Mouse (Mus musculus) limb, embryonic 12.5 days (tissue): ENCODE measurements at regions not wholly inside any gene's neighbourhood (a gene's known extent, or its start where the extent isn't known, plus 50 kb on each side); places are given as distances from the start of the nearest gene placed in this dataset.
A peak's percentile ranks its signal among the peaks of the same experiment; 100 is the strongest.

Experiments used
- ATAC-seq: fragments of 200-750 bp; cut with Nextera tagmentation; 2 replicates; pipeline ENCODE4 v1.8.0; 2017; ENCODE audit warnings: low read depth, moderate TSS enrichment; ENCODE audit not compliant: insufficient number of reproducible peaks, insufficient read depth, low FRiP score, low TSS enrichment
- H3K27ac ChIP-seq: fragments of 300-500 bp; sonication (generic); 2 replicates; pipeline ENCODE4 v1.5.1; 2016; ENCODE audit warnings: mild to moderate bottlenecking, moderate library complexity
- H3K27me3 ChIP-seq: fragments of 300-500 bp; sonication (generic); 2 replicates; pipeline ENCODE4 v1.6.1; 2016; ENCODE audit warnings: mild to moderate bottlenecking, moderate library complexity
- H3K36me3 ChIP-seq: fragments of 300-500 bp; sonication (generic); 2 replicates; pipeline ENCODE4 v1.6.1; 2016; ENCODE audit warnings: mild to moderate bottlenecking, moderate library complexity
- H3K4me1 ChIP-seq: fragments of 300-500 bp; sonication (generic); replicated peaks from 2 replicates; pipeline ENCODE4 v1.6.1; 2016
- H3K4me2 ChIP-seq: fragments of 300-500 bp; sonication (generic); 2 replicates; pipeline ENCODE4 v1.6.1; 2016; ENCODE audit warnings: mild to moderate bottlenecking, moderate library complexity
- H3K4me3 ChIP-seq: fragments of 300-500 bp; sonication (generic); replicated peaks from 2 replicates; pipeline ENCODE4 v1.5.1; 2016; ENCODE audit warnings: mild to moderate bottlenecking
- H3K9ac ChIP-seq: fragments of 300-500 bp; sonication (generic); replicated peaks from 2 replicates; pipeline ENCODE4 v1.6.1; 2016; ENCODE audit warnings: mild to moderate bottlenecking, moderate library complexity
- H3K9me3 ChIP-seq: fragments of 300-500 bp; sonication (generic); 2 replicates; pipeline ENCODE4 v1.6.1; 2016; ENCODE audit warnings: mild to moderate bottlenecking, moderate library complexity
- WGBS: fragments of 180-500 bp; shearing (Covaris S2); methylation state at CpG from one replicate; pipeline ENCODE4 v1.1.7; 2016; 5-methylcytosine and 5-hydroxymethylcytosine counted together

- H3K9me3 ChIP-seq: no peaks in the 10 kb centered on the region
- H3K9ac ChIP-seq: no peak overlapping the region
- H3K4me3 ChIP-seq: no peak overlapping the region
- H3K27ac ChIP-seq: peak overlapping the region; percentile 29; the same call in 1 of the 2 replicates
- WGBS: 53% methylated on average over 3 of the region's 3 CpGs
- 0 out of 2 replicates have a peak, but pooled peaks cover 2% of the 10 kb centered on the region for H3K27me3 ChIP-seq
- H3K4me1 ChIP-seq: peaks cover 5% of the 10 kb centered on the region; the same call in 1 of the 2 replicates
- ATAC-seq: no peak
- no peaks in the 10 kb centered on the region for H3K36me3 ChIP-seq
- H3K4me2 ChIP-seq: no peak overlapping the region
Observed at GRCm38 (mm10) chr9:116511450-116511849, 336.3 kb upstream of the Tgfbr2 start.

DNA sequence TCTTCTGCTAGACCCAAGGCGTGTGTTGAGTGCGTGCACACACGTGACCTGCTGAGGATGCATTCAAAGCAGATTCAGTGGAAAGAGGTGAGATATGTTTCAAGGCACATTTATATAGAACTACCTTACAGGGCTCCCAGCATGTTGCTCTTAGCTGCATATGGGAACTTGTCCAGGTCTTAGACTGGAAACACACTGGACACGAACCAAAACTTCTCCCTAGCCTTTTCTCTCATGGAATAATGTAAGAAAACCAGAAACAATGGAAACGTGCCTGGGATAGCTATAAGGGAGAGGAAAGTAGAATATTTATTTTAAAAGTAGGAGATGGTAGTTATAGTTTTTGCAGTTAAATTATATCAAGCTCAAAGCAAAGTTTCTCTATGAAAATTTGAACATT, 332.6 kb upstream of the Tgfbr2 start:
- H3K36me3 ChIP-seq: no peaks in the 10 kb centered on the region
- 89% methylated on average over 5 of the region's 5 CpGs for WGBS
- peaks cover 5% of the 10 kb centered on the region; the same call in 1 of the 2 replicates for H3K4me1 ChIP-seq
- H3K27ac ChIP-seq: no peak overlapping the region
- no peak overlapping the region for H3K4me2 ChIP-seq
- H3K27me3 ChIP-seq: 0 out of 2 replicates have a peak, but pooled peaks cover 2% of the 10 kb centered on the region
- no peaks in the 10 kb centered on the region for H3K9me3 ChIP-seq
- H3K4me3 ChIP-seq: no peak overlapping the region
- no peak for ATAC-seq
- no peak overlapping the region for H3K9ac ChIP-seq

DNA sequence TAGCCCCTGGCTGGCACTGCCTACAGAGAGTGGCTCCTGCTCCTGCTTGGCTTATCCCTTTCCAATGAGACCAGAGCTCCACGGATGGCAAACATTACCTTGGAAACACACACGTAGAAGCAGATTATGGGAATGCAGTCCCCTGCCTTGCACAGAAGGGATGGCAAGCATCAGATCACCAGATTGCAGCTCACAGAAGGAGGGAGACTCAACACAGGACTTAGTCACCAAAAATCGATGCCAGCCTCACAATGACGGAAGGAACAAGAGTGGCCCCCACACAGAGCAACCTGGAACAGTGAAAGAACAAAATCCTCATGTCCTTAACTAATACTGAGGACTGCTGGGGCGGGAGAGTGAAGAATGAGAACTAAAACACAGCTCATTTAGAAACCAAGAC, 327.7 kb upstream of the Tgfbr2 start:
- H3K27ac ChIP-seq: no peak overlapping the region
- no peaks in the 10 kb centered on the region for H3K9me3 ChIP-seq
- no peaks in the 10 kb centered on the region; the same call in 1 of the 2 replicates for H3K4me1 ChIP-seq
- 66% methylated on average over 5 of the region's 5 CpGs for WGBS
- no peaks in the 10 kb centered on the region for H3K36me3 ChIP-seq
- H3K4me2 ChIP-seq: no peak overlapping the region
- H3K4me3 ChIP-seq: no peak overlapping the region
- no peak for ATAC-seq
- no peaks in the 10 kb centered on the region for H3K27me3 ChIP-seq
- H3K9ac ChIP-seq: no peak overlapping the region

- no peak overlapping the region for H3K9ac ChIP-seq
- H3K27ac ChIP-seq: no peak overlapping the region
- no peak overlapping the region for H3K4me3 ChIP-seq
- H3K4me1 ChIP-seq: no peaks in the 10 kb centered on the region; the same call in 1 of the 2 replicates
- ATAC-seq: no peak
- H3K4me2 ChIP-seq: no peak overlapping the region
- no peaks in the 10 kb centered on the region for H3K36me3 ChIP-seq
- no peaks in the 10 kb centered on the region for H3K9me3 ChIP-seq
- H3K27me3 ChIP-seq: no peaks in the 10 kb centered on the region
- WGBS: 88% methylated on average over 3 of the region's 3 CpGs
Observed at GRCm38 (mm10) chr9:116500951-116501350, 325.8 kb upstream of the Tgfbr2 start.

DNA sequence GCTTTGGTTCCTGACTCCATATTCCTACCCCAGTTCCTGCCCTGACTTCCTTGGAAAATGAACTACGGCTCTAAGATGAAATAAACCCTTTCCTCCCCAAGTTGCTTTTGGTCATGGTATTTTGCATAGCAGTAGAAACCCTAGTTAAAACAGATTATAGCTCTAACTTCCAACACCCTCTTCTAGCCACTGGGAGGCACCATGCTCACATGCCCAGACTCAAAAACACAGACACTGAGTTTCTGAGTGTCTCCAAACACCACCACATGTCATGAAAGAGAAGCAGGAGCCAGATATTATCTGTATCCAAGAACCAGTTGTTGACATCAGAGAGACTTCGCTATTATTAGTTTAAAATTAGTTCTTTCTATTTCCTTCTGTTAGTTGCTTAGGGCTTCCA, 316.1 kb upstream of the Tgfbr2 start:
- ATAC-seq: no peak
- H3K9me3 ChIP-seq: peaks cover 12% of the 10 kb centered on the region
- no peak overlapping the region for H3K4me2 ChIP-seq
- no peaks in the 10 kb centered on the region for H3K4me1 ChIP-seq
- H3K4me3 ChIP-seq: no peak overlapping the region
- H3K36me3 ChIP-seq: no peaks in the 10 kb centered on the region
- no peak overlapping the region for H3K27ac ChIP-seq
- no peak overlapping the region for H3K9ac ChIP-seq
- H3K27me3 ChIP-seq: no peaks in the 10 kb centered on the region
- 91% methylated on average over 2 of the region's 2 CpGs for whole genome bisulfite sequencing

- no peak for ATAC-seq
- no peak overlapping the region for H3K4me3 ChIP-seq
- no peaks in the 10 kb centered on the region for H3K4me1 ChIP-seq
- no peak overlapping the region for H3K4me2 ChIP-seq
- H3K9me3 ChIP-seq: peaks cover 12% of the 10 kb centered on the region
- WGBS: 66% methylated on average over 4 of the region's 4 CpGs
- no peak overlapping the region for H3K9ac ChIP-seq
- H3K27ac ChIP-seq: no peak overlapping the region
- H3K27me3 ChIP-seq: no peaks in the 10 kb centered on the region
- no peaks in the 10 kb centered on the region for H3K36me3 ChIP-seq
Observed at GRCm38 (mm10) chr9:116489787-116490186, 314.6 kb upstream of the Tgfbr2 start.

- H3K27ac ChIP-seq: no peak overlapping the region
Observed at GRCm38 (mm10) chr9:116489273-116489672, 314.1 kb upstream of the Tgfbr2 start.

GRCm38 (mm10) chr9:116477309-116477708, 302.1 kb upstream of the Tgfbr2 start:
- WGBS: 70% methylated on average over 3 of the region's 3 CpGs
- ATAC-seq: no peak

More at GRCm38 (mm10) chr9:116489273-116489672, 314.1 kb upstream of the Tgfbr2 start:
- no peak for ATAC-seq
- WGBS: 78% methylated on average over 5 of the region's 5 CpGs
- Histone ChIP-seq H3K9ac (no peak overlapping the region), H3K4me3 (no peak overlapping the region), H3K9me3 (peaks cover 12% of the 10 kb centered on the region), H3K4me2 (no peak overlapping the region), H3K36me3 (no peaks in the 10 kb centered on the region), H3K27me3 (no peaks in the 10 kb centered on the region), H3K4me1 (no peaks in the 10 kb centered on the region)

GRCm38 (mm10) chr9:116475206-116475955, 300.2 kb upstream of the Tgfbr2 start:
- Histone ChIP-seq H3K4me1 (no peaks in the 10 kb centered on the region), H3K9me3 (no peaks in the 10 kb centered on the region; the same call in 1 of the 2 replicates), H3K27me3 (no peaks in the 10 kb centered on the region), H3K4me2 (no peak overlapping the region), H3K4me3 (no peak overlapping the region), H3K9ac (no peak overlapping the region), H3K27ac (no peak overlapping the region), H3K36me3 (no peaks in the 10 kb centered on the region)
- ATAC-seq: no peak
- WGBS: 87% methylated on average over 12 of the region's 12 CpGs

More at GRCm38 (mm10) chr9:116477309-116477708, 302.1 kb upstream of the Tgfbr2 start:
- Histone ChIP-seq H3K9ac (no peak overlapping the region), H3K36me3 (no peaks in the 10 kb centered on the region), H3K27ac (no peak overlapping the region), H3K27me3 (no peaks in the 10 kb centered on the region), H3K9me3 (no peaks in the 10 kb centered on the region; the same call in 1 of the 2 replicates), H3K4me3 (no peak overlapping the region), H3K4me2 (no peak overlapping the region), H3K4me1 (no peaks in the 10 kb centered on the region)

GRCm38 (mm10) chr9:116472855-116473254, 297.7 kb upstream of the Tgfbr2 start:
- H3K36me3 ChIP-seq: no peaks in the 10 kb centered on the region
- H3K27ac ChIP-seq: no peak overlapping the region
- no peak for ATAC-seq
- H3K4me2 ChIP-seq: no peak overlapping the region
- no peaks in the 10 kb centered on the region; the same call in 1 of the 2 replicates for H3K9me3 ChIP-seq
- peaks cover 5% of the 10 kb centered on the region; the same call in 1 of the 2 replicates for H3K4me1 ChIP-seq
- WGBS: 72% methylated on average over 4 of the region's 4 CpGs
- no peaks in the 10 kb centered on the region for H3K27me3 ChIP-seq
- H3K9ac ChIP-seq: no peak overlapping the region
- H3K4me3 ChIP-seq: no peak overlapping the region

- H3K27ac ChIP-seq: no peak overlapping the region; the same call in 1 of the 2 replicates
- H3K27me3 ChIP-seq: no peaks in the 10 kb centered on the region
- H3K36me3 ChIP-seq: no peaks in the 10 kb centered on the region
- no peak overlapping the region for H3K9ac ChIP-seq
- no peak overlapping the region for H3K4me3 ChIP-seq
- WGBS: 74% methylated on average over 10 of the region's 10 CpGs
- no peak overlapping the region for H3K4me2 ChIP-seq
- no peak for ATAC-seq
- peaks cover 5% of the 10 kb centered on the region; the same call in 1 of the 2 replicates for H3K4me1 ChIP-seq
- no peaks in the 10 kb centered on the region; the same call in 1 of the 2 replicates for H3K9me3 ChIP-seq
Observed at GRCm38 (mm10) chr9:116468569-116469250, 293.6 kb upstream of the Tgfbr2 start.
